Comparison of ENCODE assay signal across 8 mouse cellular contexts in the genomic region with DNA sequence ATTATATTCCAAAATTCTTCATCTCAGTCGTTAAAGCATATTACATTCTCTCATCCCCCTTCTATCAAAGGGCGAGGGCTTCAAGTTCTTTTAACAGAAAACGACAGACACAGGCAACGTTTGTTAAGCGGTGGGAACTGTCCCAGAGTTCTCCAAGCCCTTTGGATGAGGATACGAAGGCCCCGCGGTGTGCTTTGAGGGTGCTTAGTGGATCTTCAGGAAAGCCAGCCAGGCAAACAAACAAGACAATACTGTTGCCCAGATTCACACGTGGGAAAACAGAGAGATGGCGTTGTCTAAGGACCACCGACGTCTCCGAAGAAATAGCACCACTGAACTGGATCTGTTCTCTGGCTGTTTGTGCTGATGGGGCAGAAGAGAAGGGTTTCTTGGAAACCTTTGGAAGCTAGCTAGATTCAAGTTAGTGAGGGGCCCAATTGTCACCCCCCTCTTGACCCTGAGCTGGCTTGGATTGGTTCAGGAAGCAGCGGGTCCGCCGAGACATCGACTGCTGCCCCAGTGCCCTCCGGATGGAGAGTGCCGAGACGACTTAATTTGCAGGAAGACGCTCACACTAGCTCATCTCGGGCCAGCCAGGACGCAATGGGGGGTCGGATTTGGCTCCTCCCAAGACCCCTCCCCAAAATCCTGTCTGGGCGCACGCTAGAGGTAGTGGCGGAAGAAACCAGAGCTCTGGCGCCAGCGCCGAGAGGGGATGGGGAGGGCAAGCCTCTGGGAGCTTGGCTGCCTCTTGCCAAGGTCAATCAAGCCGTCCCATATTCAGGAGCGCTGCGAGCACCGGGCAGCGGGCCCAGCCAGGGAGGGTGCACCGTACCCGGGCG. TPM values are rescaled to one million over a fixed set of nuclear protein-coding genes. Genes with fewer than 3 reads are reported as not detected.
DNase-seq lines count a peak whose midpoint lies in the region; ATAC-seq and TF ChIP-seq lines count a peak whose summit lies in the region.

No protein-coding gene starts in this region.

- H3K4me3 ChIP-seq in forebrain, embryonic 10.5 days: peak overlapping the region; percentile 56
- H3K4me3 ChIP-seq in heart, postnatal 0 days (ENCODE audit: low read depth, low read length): peak overlapping the region; percentile 38
- H3K4me3 ChIP-seq in liver, embryonic 16.5 days (ENCODE audit: low read depth, low read length): peak overlapping the region; percentile 16
- peak overlapping the region; percentile 10 for H3K4me3 ChIP-seq in olfactory bulb, adult 2 months (ENCODE audit: insufficient read depth, low read depth, low read length)

- peak; percentile 39 for ATAC-seq in heart, postnatal 0 days (ENCODE audit: insufficient read depth, low read depth)
- ATAC-seq in liver, embryonic 16.5 days (ENCODE audit: low read depth): no peak
- no peak for ATAC-seq in erythroid progenitor cell, adult 5-6 weeks (replicated peaks; ENCODE audit: low FRiP score, poor library complexity, severe bottlenecking)

- H3K27ac ChIP-seq in forebrain, embryonic 10.5 days: peak overlapping the region; percentile 81
- no peak overlapping the region for H3K27ac ChIP-seq in heart, postnatal 0 days (ENCODE audit: low read depth)
- H3K27ac ChIP-seq in liver, embryonic 16.5 days (ENCODE audit: low read length): no peak overlapping the region
- H3K27ac ChIP-seq in olfactory bulb, adult 2 months (ENCODE audit: insufficient read depth, low read depth, low read length): no peak overlapping the region

- peak overlapping the region; percentile 60 for H3K4me2 ChIP-seq in heart, postnatal 0 days (ENCODE audit: low read depth, low read length)
- H3K4me2 ChIP-seq in liver, embryonic 16.5 days (ENCODE audit: low read depth, low read length): peak overlapping the region; percentile 39

- no peak for TF ChIP-seq POLR2A in olfactory bulb, adult 2 months (IDR thresholded peaks at IDR 0.05; ENCODE audit: insufficient read depth, low read depth, low read length)

- no peak for TF ChIP-seq CTCF in heart, postnatal 0 days (IDR thresholded peaks at IDR 0.05; ENCODE audit: low read depth)
- TF ChIP-seq CTCF in olfactory bulb, adult 2 months (IDR thresholded peaks at IDR 0.05; ENCODE audit: insufficient read depth, low read depth, low read length): no peak

- peaks cover 62% of the 10 kb centered on the region for H3K4me1 ChIP-seq in forebrain, embryonic 10.5 days
- peaks cover 28% of the 10 kb centered on the region for H3K4me1 ChIP-seq in heart, postnatal 0 days (ENCODE audit: control insufficient read depth, insufficient read depth)
- H3K4me1 ChIP-seq in liver, embryonic 16.5 days (ENCODE audit: control insufficient read depth, low read depth, low read length): no peaks in the 10 kb centered on the region; the same call in none of the 2 replicates
- peaks cover 29% of the 10 kb centered on the region for H3K4me1 ChIP-seq in olfactory bulb, adult 2 months (ENCODE audit: control insufficient read depth, insufficient read depth, low read length)

- DNase-seq in thymus, postnatal 25 days: peak; percentile 4
- DNase-seq in thymus, postnatal 10 days (ENCODE audit: low spot score in 2 of 2): no peak
- peak; percentile 58 for DNase-seq in forebrain, embryonic 10.5 days (ENCODE audit: extremely low spot score, low spot score)
- DNase-seq in heart, postnatal 0 days (ENCODE audit: low spot score): peak; percentile 33
- peak; percentile 71 for DNase-seq in kidney, postnatal 10 days

- no peak for TF ChIP-seq EP300 in heart, postnatal 0 days (IDR thresholded peaks at IDR 0.05; ENCODE audit: low read depth)

- H3K9ac ChIP-seq in heart, postnatal 0 days (replicated peaks; ENCODE audit: low read depth, low read length): peak overlapping the region; percentile 14; the same call in 1 of the 2 replicates
- no peak overlapping the region for H3K9ac ChIP-seq in liver, embryonic 16.5 days (ENCODE audit: low read depth, low read length)

- H3K9me3 ChIP-seq in forebrain, embryonic 10.5 days: no peaks in the 10 kb centered on the region
- no peaks in the 10 kb centered on the region for H3K9me3 ChIP-seq in heart, postnatal 0 days (replicated peaks; ENCODE audit: control insufficient read depth, low read length)
- no peaks in the 10 kb centered on the region for H3K9me3 ChIP-seq in liver, embryonic 16.5 days (replicated peaks; ENCODE audit: control insufficient read depth, low read length)

- no peaks in the 10 kb centered on the region for H3K36me3 ChIP-seq in forebrain, embryonic 10.5 days (replicated peaks)
- H3K36me3 ChIP-seq in heart, postnatal 0 days (replicated peaks; ENCODE audit: control insufficient read depth, insufficient read depth, low read length): no peaks in the 10 kb centered on the region
- H3K36me3 ChIP-seq in liver, embryonic 16.5 days (ENCODE audit: control insufficient read depth, insufficient read depth): no peaks in the 10 kb centered on the region

- under 1% methylated on average over 38 of the region's 38 CpGs for WGBS in forebrain, embryonic 10.5 days
- WGBS in heart, postnatal 0 days: 19% methylated on average over 38 of the region's 38 CpGs
- WGBS in liver, embryonic 16.5 days (ENCODE audit: insufficient replicate concordance): 3% methylated on average over 38 of the region's 38 CpGs
- 24% methylated on average over 38 of the region's 38 CpGs for WGBS in olfactory bulb, adult 2 months

- peaks cover 88% of the 10 kb centered on the region for H3K27me3 ChIP-seq in forebrain, embryonic 10.5 days (ENCODE audit: poor library complexity, severe bottlenecking)
- H3K27me3 ChIP-seq in heart, postnatal 0 days (ENCODE audit: control insufficient read depth, insufficient read depth, low read length): peaks cover 4% of the 10 kb centered on the region
- H3K27me3 ChIP-seq in liver, embryonic 16.5 days (ENCODE audit: control insufficient read depth, insufficient read depth, low read depth, low read length): peaks cover 49% of the 10 kb centered on the region

RNA-seq across cellular contexts. Expression of gene Ephb3, which starts 43.5 kb away (rescaled TPM):
- polyA plus RNA-seq in forebrain, embryonic 10.5 days (2016; fragmentation: Nextera tagmentation; extraction: Ambion mirVana): 19.7 and 19.8 TPM in 2 replicates
- total RNA-seq in heart, postnatal 0 days (2014; rRNA removed; ENCODE audit: low replicate concordance): 8.5 and 9.6 TPM in 2 replicates
- polyA plus RNA-seq in heart, postnatal 0 days (2015; fragmentation: Nextera tagmentation; extraction: Ambion mirVana): 6.2 and 6.8 TPM in 2 replicates
- 0.58 and 0.74 TPM in 2 replicates for polyA plus RNA-seq in liver, embryonic 16.5 days (2015; fragmentation: Nextera tagmentation; extraction: Ambion mirVana)
- polyA plus RNA-seq in olfactory bulb, adult 2 months (2012; ENCODE audit: insufficient read depth, insufficient read length, low replicate concordance, missing spikeins): not detected in 2 replicates
- not detected in 2 replicates for total RNA-seq in erythroid progenitor cell, adult 5-6 weeks (2015; ENCODE audit: low replicate concordance)
- not detected in 2 replicates for total RNA-seq in erythroid progenitor cell, adult 5-6 weeks (2017; ENCODE audit: low replicate concordance)

Comparison
In these comparisons a context has a peak if more than half of its experiments do, and no peak if none do; other contexts are left out.
1. DNase-seq: peak in thymus, postnatal 25 days (single experiment), forebrain, embryonic 10.5 days (single experiment), heart, postnatal 0 days (single experiment) and kidney, postnatal 10 days (single experiment); none in thymus, postnatal 10 days (0 of 2).
2. Peak in every context shown above with its lines, with median percentiles within 50 percentile points of each other: H3K4me3 ChIP-seq.